Mouse (Mus musculus) kidney, adult 2 months (tissue): ENCODE results near the gene Ppt1.

Source experiments
- CTCF ChIP-seq: fragments of 200-500 bp; conservative IDR thresholded peaks from 2 replicates; pipeline ENCODE4 v1.5.1; 2011; ENCODE audit warnings: low read depth, mild to moderate bottlenecking, control low read depth, low read length, moderate library complexity, mixed read lengths; ENCODE audit not compliant: insufficient read depth, insufficient read length
- POLR2A ChIP-seq: fragments of 200-500 bp; IDR thresholded peaks from one replicate; pipeline ENCODE4 v1.6.1; 2011; ENCODE audit warnings: low read depth, low read length, control low read depth

DNA sequence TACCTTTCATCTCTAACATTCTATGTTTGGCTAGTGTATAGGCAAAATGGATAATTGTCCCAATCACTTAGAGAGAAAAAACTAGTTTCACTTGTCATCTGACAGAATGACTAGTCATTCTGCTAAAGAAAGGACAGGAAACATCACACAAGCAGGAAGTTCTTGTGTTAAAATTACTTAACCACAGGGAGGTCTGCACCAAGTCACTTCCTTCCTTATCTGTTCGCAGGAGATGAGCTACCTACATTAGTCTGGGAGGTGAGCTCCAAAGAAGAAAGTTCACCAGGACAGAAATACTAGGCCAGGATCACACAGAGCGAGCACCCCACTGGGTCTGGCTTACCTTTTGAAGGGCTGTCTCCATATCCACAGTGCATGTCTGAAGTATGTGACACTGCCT lies 35.9 kb downstream of the Ppt1 start:
- TF ChIP-seq POLR2A: no peak
- no peak for TF ChIP-seq CTCF
